Mouse (Mus musculus): ENCODE data around the gene Rbm11. TPM values are rescaled to one million over a fixed set of nuclear protein-coding genes. Genes with fewer than 3 reads are reported as not detected.

The Rbm11 gene
- not detected for total RNA-seq (2023)

DNA sequence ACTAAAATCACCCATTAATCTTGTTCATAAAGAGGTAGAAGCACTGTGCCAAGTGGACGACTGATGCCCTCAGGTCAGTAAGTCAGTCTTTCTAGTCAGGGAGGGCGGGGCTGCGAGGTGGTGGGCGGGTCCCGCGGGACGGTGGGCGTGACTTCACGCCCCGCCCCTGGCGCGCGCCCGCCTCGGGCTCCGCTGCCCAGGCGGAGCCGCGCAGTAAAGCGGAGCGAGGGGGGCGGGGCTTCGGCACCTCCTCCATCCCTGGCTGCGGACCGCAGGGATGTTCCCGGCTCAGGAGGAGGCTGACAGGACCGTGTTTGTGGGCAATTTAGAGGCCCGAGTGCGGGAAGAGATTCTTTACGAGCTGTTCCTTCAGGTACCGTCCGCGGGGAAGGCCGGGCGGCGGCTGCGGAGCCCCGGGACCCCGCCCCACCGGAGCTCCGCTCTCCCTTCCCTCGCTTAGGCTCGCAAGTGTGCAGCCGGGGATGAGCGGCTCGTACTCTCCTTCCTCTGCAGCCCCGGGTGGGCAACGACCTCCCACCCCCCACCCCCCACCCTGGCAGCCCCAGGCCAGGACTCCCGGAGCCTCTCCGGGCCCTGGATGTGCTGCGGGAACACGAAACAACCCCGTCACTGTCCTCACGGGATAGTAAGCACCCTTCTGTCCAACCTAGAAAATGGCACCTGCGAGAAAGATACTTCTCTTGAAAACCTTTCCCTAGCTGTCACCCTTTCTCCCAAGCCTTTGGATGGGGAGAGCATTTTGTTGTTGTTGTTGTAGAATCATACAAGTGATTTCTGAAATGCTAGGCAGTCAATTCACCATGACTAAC is at the start of gene Rbm11:
Rbm11 (plus strand) TSS at position 174 of the 830 bp plus-strand sequence.

DNA sequence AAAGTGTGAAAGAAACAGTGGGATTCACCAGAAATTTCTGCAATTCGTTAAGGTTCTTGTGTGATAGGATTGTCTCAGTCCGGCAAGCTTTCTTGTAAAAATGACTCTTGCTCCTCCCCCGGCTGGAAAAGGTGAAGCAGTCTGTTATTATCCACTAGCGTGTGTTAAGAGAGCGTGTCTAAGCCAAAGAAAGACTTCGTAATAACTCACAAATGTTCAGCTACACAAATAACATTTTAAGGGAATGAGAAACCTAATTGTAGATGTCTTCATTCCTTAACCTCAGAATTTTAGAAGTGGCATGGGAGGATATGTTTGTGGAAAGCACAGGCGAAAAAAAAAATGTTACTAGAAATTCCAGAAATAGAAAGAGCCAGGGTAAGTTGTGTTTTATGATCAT is 6.7 kb upstream of the Rbm11 start, which contains the start of gene Lipi:
Lipi (minus strand) TSS at position 101 of the 400 bp plus-strand sequence.

Other genes with a start within 250 kb of the Rbm11 start
- gene Lipi, start 6.8 kb upstream of the Rbm11 start, total RNA-seq (2023): not detected
- gene Hspa13, start 174.3 kb downstream of the Rbm11 start, total RNA-seq (2023): 10.0 TPM

Data from CD8-positive naive resting alpha-beta T cell, adult 57 days (primary cell).